Mouse (Mus musculus) heart, embryonic 16.5 days (tissue): Measurements from ENCODE around the gene Erbin. TPM values are rescaled to one million over a fixed set of nuclear protein-coding genes. Genes with fewer than 3 reads are reported as not detected.

Experiments
- ATAC-seq: fragments of 200-750 bp; cut with Nextera tagmentation; replicated peaks from 2 replicates; pipeline ENCODE4 v1.8.0; 2017; ENCODE audit warnings: moderate number of reproducible peaks; ENCODE audit not compliant: insufficient read depth, low FRiP score; ENCODE audit errors: extremely low read depth
- H3K27ac ChIP-seq: fragments of 300-500 bp; sonication (generic); 2 replicates; pipeline ENCODE4 v1.5.1; 2014; ENCODE audit warnings: mild to moderate bottlenecking, low read length, control low read depth, moderate library complexity
- H3K27me3 ChIP-seq: fragments of 300-500 bp; sonication (generic); 2 replicates; pipeline ENCODE4 v1.6.1; 2014; ENCODE audit warnings: low read length, mixed read lengths; ENCODE audit not compliant: control insufficient read depth, insufficient read depth
- H3K36me3 ChIP-seq: fragments of 300-500 bp; sonication (generic); 2 replicates; pipeline ENCODE4 v1.6.1; 2014; ENCODE audit not compliant: control insufficient read depth, insufficient read depth
- H3K4me1 ChIP-seq: fragments of 300-500 bp; sonication (generic); 2 replicates; pipeline ENCODE4 v1.6.1; 2014; ENCODE audit warnings: low read length, mixed read lengths; ENCODE audit not compliant: control insufficient read depth, insufficient read depth
- H3K4me2 ChIP-seq: fragments of 300-500 bp; sonication (generic); 2 replicates; pipeline ENCODE4 v1.6.1; 2014; ENCODE audit warnings: low read depth, mild to moderate bottlenecking, control low read depth, low read length
- H3K4me3 ChIP-seq: fragments of 300-500 bp; sonication (generic); 2 replicates; pipeline ENCODE4 v1.5.1; 2014; ENCODE audit warnings: mild to moderate bottlenecking, control low read depth, low read length
- H3K9ac ChIP-seq: fragments of 300-500 bp; sonication (generic); 2 replicates; pipeline ENCODE4 v1.6.1; 2014; ENCODE audit warnings: low read length, control low read depth
- H3K9me3 ChIP-seq: fragments of 300-500 bp; sonication (generic); replicated peaks from 2 replicates; pipeline ENCODE4 v1.6.1; 2016; ENCODE audit warnings: low read length; ENCODE audit not compliant: control insufficient read depth
- WGBS: fragments of 180-500 bp; shearing (Covaris S2); extraction: QIAGEN DNeasy Blood & Tissue Kit; methylation state at CpG from one replicate; pipeline ENCODE4 v1.1.7; 2014; 5-methylcytosine and 5-hydroxymethylcytosine counted together
- polyA plus RNA-seq: library from polyadenylated mRNA; unstranded; fragments of >200 nt; fragmentation: Nextera tagmentation; extraction: Ambion mirVana; gene quantifications from 2 replicates; pipeline ENCODE4 v1.2.1, GENCODE M21; 2015

The Erbin gene
- polyA plus RNA-seq, 1 experiment from 2014 or later, result 10.2 TPM

GRCm38 (mm10) chr13:103772917-103773316 is 147.4 kb downstream of the Erbin start:
- 24% methylated on average over 5 of the region's 5 CpGs for WGBS
- Histone ChIP-seq H3K4me3 (peak overlapping the region; percentile 77), H3K4me2 (peak overlapping the region; percentile 67), H3K9ac (peak overlapping the region; percentile 89), H3K4me1 (peaks cover 17% of the 10 kb centered on the region), H3K9me3 (no peaks in the 10 kb centered on the region), H3K36me3 (no peaks in the 10 kb centered on the region), H3K27ac (no peak overlapping the region), H3K27me3 (no peaks in the 10 kb centered on the region)
- ATAC-seq, result no peak

GRCm38 (mm10) chr13:103770821-103771220 is 149.5 kb downstream of the Erbin start:
- H3K9ac ChIP-seq, result no peak overlapping the region
- no peaks in the 10 kb centered on the region for H3K27me3 ChIP-seq
- no peak overlapping the region for H3K4me3 ChIP-seq
- H3K36me3 ChIP-seq, result no peaks in the 10 kb centered on the region
- H3K4me2 ChIP-seq, result no peak overlapping the region
- ATAC-seq, result no peak
- no peak overlapping the region for H3K27ac ChIP-seq
- no peaks in the 10 kb centered on the region for H3K9me3 ChIP-seq
- H3K4me1 ChIP-seq, result peaks cover 17% of the 10 kb centered on the region

Other genes with a start within 250 kb of the Erbin start
- 42.3 and 45.0 TPM in 2 replicates for gene Srek1, start 145.9 kb downstream of the Erbin start, polyA plus RNA-seq
- 20.3 and 21.8 TPM in 2 replicates for gene Nln, start 189.1 kb upstream of the Erbin start, polyA plus RNA-seq
- gene Sgtb, start 189.2 kb upstream of the Erbin start, polyA plus RNA-seq, result 1.8 and 3.2 TPM in 2 replicates